Mouse (Mus musculus) brain, adult 2 months (tissue): ENCODE measurements at regions not wholly inside any gene's neighbourhood (a gene's known extent, or its start where the extent isn't known, plus 50 kb on each side); places are given as distances from the start of the nearest gene placed in this dataset.
A peak's percentile ranks its signal among the peaks of the same experiment; 100 is the strongest.

Source experiments
- DNase-seq: peaks from one replicate; pipeline ENCODE4 v3.0.0; 2011; ENCODE audit warnings: low read depth, low spot score

DNA sequence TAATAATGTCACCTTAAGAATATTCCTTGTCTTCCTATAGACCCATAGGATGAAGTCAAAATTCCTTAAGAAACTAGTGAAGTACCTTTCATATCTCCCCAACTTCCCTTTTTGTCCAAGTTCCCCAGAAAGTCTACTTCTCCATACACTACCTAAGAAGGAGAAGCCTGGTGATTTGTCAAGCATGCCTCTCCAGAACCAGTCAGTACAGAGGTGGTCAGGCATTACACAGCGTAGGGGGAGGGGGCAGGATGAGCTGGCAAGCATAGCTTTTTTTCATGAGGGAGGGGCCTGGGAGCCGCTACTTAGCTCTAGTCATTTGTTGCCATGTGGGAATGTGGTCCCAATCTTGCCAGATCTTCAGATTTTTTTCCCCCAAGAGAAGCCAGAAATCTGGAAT lies 54.0 kb upstream of the Satb2 start:
- DNase-seq: no peak

DNA sequence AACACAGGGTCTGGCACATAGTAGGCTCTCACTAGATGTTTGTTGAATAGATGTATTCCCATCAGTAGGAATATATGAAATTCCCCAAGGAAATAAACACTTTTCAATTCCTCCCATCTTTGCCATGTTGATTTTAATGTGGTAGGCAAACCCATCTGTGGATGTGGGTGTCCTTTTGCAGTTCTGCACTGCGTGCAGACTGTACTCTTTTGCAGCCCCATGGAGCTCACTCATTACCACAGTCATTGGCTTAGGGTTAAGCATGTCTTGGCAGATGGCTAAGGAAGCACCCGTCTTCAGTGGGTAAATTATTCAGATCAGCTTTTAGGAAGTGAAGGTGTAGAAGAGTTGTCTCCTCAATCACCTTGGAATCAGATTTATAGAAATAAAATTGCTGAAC lies 54.8 kb upstream of the Satb2 start:
- peak; percentile 38 for DNase-seq

DNA sequence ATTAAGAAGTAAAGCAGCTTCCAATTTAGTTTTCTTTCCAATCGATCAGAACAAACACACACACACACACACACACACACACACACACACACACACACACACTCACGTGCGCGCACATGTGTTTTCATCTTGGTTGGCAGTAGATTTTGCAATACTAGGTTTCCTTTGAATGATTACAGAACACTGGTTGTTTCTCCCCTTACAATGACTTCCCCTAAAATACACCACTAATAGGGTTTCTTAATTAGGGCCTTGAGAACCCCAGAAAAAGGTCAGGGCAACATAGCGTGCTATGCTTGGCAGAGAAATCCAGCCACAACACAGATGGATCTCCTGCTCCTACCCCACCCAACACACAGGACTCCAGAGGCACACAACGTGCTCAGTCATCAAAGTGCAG lies 56.0 kb upstream of the Satb2 start:
- DNase-seq: no peak

DNA sequence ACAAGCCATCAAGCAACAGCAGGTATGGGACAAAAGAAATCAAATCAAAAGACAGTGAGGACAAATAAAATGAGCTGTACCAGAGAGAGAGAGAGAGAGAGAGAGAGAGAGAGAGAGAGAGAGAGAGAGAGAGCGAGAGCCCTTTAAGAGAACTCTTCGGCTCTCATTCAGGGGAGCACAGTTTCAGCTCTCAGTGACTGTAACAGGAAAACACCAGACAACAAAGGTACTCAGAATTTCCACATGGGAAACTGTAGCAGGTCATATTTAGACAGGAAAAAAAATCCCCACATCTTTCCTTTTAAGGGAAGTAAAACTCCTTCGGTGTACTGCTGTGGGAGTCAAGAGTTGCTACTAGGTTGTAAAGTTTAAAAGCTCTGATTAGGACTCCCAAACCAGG lies 57.9 kb upstream of the Satb2 start:
- no peak for DNase-seq

DNA sequence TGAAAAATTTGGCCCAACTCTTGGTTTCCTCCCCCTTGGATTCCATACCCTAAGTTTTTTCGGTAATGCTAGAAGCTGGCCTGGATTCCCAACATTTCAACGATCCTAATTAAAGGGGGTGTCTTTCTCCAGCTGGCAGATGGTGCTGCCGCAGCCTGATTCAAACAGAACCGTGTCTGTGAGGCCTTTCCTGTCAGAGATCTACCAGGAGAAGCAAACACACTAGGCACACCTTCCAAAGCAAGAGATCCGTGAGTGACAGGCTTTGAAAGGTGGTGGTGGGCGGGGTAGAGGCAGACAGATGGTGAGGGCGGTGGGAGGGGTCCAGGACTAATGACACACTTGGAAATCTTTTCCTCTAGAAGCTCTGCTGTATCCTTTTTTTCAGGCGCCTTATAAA lies 61.8 kb upstream of the Satb2 start:
- peak; percentile 31 for DNase-seq

DNA sequence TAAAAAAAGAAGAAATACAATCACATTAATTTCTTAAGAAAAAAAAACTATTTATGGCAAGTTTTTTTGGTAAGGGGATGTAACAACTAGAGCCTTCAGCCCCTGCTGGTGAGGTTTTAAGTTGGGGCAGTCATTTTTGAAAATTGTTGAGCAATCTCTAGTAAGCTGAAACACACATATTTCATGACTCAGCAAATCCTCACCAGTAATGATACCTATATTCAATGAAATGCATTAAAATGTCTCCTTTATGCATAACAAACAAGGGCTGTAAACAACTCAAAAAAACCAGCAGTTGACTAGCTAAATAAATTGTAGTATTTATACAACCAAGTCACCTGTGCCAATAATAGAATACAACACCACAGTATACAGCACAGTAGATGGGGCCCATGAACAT lies 63.1 kb upstream of the Satb2 start:
- no peak for DNase-seq

DNA sequence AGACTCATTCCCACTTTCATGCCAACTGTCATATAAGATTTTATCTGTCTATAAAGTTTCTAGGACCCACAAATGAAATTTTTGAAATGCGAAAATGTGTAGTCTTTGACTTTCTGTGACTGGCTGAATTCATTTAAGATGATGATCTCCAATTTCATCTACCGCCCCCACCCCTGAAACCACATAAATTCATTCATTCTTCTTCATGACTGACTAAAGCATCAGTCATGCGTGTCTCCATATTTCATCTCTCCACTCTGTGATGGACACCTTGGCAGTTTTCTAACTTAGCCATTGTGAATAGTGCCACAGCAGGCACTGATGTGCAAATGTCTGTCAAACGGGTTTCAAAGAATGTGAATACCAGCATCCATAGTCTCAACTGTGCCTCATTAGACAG lies 75.4 kb upstream of the Satb2 start:
- no peak for DNase-seq

DNA sequence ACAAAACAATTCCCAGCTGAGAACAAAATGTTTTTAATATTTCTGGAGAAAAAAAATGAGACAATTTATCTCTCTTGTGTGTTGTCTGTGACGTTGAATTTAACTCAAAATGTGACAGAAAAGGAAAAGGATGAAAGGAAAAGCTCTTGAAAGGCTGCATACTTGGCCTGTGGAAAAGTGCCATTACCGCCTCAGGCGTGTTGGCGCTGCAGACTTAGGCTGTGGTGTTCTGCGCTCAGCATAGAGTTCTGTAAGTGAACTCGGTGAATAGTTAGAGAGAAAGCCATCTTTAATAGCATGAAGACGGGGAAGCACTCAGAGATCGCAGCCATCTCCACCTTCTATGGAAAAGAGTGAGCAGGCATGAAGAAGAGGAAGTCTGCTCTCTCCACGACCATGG lies 77.5 kb upstream of the Satb2 start:
- DNase-seq: no peak

DNA sequence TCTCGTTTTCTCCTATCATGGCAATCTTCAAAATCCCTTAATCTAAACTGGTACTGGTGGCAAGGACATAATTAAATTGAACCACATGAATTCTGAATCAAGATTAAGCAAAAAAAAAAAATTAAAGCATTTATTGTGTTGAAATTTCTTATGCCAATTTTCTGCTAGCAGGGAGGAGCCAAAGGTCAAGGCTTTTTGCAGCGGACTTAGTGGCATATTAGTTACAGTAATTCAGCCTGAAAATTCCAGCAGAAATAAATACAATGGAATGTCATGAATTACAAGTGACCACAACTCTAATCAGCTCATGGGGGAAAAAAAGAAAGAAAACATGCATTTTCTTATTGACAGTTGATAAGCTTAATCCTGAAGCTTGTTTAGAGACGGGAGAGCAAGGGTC lies 80.8 kb upstream of the Satb2 start:
- DNase-seq: no peak

DNA sequence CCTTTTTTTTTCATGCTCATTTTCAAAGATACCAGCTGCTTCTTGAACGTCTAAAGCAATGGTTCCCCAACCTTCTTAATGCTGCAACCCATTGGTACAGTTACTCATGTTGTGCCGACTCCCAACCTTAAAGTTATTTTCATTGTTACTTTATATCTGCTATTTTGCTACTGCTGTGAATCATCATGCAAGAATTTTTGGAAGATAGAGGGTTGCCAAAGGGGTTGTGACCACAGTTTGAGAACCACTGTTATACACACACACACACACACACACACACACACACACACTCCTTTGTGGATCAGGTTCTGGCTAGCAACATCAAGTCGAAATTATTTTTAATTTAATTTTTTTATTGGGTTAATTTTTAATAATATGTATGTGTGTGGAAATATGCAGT lies 96.8 kb upstream of the Satb2 start:
- no peak for DNase-seq

DNA sequence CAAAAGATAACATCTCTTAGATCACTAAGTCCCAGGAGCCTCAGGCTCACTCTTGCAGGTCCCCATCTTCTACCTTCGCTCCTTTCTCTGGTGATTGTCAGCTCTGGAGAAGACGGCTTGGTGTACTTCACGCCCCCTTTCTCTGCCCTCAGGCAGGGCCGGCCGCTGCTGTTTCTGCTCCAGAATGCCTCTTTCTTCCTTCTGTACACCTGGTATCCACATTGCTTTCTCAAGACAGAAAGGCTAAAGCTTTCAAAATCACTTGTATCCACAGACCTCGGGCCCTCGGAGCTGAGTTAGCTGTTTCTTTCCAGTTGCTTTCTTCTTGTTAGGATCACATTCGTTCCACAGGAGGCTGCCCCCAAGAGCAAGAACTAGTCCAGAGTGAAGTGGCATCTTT lies 98.2 kb upstream of the Satb2 start:
- DNase-seq: no peak

DNA sequence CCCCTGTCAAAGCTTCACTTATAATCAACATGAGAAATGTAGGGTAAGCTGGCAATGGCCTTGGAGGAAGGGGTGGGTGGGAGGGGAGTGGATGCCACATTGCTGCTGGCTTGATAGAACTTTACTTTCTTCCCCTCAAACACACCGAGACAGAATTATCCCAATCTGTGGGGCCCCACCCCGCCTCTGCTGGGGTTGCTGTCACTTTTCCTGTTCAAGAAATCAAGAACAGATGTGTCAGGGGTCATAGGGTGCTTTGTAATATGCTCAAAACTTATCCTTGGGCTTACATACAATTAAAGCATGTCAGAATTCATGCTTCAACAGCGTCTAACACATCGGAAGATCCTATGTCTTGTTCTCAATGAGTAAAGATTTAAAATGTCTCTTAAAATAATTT lies 101.9 kb upstream of the Satb2 start:
- DNase-seq: no peak

DNA sequence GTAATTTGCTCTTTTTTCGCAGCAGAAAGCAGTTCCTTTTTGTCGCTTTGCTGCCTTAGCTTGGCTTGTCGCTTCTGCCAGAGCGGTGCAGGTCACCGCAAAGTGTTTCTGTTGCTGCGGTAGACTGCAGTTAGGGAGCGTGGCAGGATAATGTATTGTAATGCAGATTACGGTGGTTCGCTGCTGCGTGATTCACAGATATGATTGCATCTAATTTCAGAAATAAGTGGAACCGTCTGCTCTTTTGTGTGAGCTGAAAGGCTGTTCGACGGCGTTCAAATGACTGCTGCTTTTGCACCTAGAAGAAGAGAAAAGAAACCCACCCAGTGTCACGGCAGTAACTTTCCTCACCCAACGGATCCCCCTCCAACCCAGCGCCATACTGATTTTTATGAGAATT lies 104.7 kb upstream of the Satb2 start:
- peak; percentile 24 for DNase-seq

DNA sequence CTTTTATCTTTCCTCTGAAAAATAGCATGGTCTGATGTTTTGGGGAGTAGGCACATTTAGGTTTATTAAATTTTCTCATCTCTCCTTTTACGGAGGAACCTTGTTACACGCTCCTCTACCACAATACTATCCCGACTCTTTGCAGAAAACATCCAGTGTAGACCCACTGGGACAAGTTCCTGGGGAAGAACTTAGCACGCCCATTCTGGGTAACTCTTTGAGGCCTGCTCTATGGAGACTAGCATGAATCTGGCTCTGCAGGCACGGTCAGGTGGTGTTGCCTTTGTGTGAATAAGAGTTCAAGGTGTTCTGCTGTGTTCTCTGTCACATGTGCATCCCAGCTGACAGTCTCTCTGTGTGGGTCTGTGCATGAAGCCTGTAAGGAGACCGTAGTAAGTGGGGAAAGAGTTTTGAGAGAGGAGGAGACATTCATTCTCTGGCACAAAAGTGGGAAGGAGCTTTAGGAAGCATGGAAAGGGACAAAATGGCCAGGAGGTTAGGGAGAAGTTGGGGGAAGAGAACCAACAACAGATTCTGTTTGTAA lies 105.2 kb upstream of the Satb2 start:
- no peak for DNase-seq

DNA sequence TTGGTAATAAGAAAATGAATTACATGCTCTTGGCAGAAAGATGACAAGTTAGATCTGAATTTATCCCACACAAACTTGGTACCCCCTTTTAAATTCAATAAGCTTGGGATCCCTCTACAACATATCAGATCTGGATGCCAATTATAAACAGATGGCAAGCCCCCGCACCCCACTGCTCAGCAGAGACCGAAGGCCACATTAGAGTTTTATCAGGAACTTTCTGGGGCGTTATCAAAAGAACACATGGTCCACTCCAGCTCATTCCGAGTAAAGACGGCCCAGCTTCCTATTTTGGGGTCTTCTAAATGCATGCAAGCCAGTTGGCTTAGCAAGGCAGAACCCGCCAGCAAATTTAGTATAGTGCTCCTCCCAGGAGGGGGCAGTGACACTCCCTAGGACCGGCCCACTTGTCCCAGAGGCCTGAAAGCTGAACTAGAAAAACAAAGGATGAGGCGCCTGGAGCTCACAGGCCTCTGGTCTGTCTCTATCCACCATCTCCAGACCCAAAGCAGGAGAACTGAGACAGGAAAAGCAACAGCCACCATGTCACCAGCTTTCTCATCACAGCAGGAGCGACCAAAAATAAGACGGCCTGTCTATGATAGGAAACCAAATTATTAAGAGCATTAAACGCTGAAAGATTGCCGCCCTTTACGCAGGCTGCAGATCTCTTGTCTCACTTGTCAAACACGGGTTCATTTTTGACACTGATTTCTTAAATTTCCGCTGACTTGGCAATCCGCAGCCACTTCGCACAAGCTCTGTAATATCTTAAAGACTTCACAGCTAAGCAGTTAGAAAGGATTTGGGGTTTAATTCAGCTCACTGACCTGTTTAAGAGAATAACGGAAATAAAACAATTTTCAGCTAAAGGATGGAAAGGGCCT lies 117.2 kb upstream of the Satb2 start:
- peak; percentile 15 for DNase-seq

DNA sequence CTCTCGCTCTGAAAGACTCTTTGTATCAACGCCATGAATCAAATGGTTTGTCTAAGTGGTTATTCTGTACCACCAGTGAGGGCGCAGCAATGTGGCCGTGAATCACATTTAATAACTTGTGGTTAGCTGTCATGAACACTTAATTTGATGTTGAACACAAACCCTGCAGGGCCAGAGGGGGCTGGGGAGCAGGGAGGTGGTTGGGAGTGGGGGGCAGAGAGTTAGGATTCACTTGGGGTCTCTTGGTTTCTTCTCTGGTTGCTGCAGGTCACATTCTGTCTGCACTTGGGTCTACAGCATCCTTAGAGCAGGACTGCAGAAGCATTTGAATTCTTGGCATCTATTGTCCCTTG lies 117.8 kb upstream of the Satb2 start:
- no peak for DNase-seq

DNA sequence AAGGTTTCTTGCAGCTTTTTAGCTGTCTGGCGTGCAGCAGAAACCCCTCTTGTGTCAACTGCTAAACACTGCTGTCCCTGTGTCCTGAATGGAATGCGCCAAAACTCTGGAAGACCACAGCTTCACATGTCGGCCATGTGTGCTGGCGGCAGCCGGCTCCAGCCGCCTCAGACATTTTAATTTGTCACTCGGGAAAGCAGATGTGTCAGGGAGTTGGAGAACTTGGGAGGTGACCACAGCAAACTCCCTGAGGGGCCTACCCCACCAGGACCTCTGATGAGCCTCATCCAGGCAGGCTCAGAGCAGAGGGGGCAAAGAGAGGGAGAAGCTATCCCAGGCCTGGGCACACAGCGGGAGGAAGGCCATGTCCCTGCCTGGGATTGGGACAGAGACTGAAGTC lies 118.3 kb upstream of the Satb2 start:
- no peak for DNase-seq

DNA sequence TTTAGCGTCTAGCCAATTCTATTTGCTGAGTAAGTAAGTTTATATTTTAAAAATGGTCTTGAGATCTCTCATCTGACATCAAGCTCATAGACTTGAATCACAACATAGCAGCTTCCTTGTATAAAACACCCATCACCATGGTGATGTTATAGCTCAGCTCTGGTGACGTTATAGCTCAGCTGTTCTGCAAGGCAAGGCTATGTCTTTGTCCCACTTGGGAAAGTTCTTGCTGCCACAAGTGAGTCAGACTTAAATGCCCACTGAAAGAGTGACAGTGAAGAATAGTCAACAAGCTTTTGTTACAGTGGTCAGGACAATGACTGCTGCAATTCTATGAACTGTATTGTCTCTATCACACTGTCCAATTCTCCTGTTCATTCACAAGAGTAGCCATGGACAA lies 122.2 kb upstream of the Satb2 start:
- no peak for DNase-seq

DNA sequence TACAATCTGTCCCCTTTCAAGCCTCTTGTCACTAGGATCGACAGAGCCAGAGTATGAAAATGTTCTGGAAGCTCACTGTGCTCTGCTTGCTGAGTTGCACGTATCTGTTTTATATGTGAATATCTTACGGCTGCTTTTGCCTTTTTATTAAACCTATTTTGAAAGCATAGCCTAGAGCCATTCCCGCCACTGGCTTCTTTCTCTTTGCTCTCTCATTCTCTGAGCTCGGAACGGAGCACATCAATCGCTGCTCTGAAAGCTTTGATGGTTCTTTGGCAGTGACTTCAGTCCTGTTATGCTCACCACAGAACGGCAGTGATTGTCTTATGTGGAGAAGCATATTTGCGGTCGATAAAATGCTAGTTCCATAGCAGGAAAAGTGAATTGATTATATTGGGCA lies 128.9 kb upstream of the Satb2 start:
- peak; percentile 10 for DNase-seq

DNA sequence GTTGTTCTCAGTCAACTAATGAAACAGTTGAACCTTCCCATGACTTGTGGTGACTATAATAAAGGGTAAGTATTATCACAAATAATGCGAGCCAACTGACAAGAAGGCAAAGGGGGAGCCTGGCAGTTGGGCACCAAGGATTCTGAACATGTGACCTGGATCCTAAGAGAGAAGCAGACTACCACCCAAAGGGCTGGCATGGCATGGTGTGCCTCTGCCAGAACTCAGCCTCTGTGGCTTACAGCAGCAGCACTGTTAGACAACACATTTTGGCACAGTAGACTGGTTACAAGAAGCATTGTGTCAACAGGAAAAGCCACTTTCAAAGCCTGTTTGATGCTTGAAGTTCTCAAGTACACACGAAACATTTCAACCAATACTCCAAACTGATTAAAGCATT lies 142.2 kb upstream of the Satb2 start:
- no peak for DNase-seq

DNA sequence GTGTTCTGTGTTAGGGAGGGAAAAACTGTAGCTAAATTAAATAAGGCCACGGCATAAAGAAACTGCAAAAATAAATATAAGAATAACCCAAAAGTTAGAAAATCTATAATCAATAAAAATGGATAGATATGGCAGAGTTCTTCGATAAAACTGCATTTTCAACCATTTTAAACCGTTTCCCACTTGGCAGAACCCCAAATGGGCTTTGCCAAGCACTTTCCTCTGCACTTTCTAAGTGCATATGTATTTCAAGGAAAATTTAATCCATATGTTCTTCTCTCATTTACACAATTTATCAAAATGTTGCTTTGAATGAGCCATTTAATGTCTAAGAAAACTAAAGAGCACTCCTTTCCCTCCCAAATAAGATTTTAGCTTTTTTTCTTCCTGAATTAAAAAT lies 165.7 kb upstream of the Satb2 start:
- DNase-seq: peak; percentile 2

DNA sequence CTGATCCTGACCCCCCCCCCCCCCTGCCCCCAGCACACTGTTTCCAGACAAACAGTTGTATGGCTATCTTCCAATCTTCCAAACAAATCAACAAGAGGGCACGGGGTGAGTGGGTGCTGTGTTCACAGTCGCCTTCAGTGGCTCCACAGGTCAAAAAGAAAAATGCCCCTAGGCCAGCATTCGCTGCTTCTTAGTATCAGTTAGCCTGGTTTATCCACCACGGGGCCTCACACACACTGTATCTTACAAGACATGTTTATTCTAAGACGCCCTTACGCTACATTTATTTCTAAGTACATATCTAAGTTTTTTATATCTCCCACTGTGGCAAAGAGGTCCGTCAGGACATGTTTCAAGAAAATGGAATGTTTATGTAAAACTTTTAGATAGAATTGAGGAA lies 177.4 kb upstream of the Satb2 start:
- DNase-seq: no peak

DNA sequence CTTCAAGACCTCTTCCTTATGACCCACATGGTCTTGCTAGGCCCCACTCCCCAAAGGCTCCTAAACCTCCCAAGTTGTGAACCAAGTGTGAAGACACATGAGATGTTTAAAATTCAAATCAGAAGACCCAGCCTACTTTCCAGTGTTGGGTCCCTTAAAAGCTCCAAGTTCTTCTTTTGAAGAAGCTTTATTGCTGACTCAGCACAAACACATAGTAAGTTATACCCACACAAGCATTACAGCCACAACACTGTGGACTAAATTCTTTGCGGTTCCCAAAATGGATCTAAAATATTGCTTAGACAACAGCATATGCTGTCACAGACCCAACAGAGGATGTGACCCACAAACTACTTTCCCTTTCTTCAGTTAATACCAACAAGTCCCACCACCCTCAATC lies 186.0 kb upstream of the Satb2 start:
- no peak for DNase-seq
